Mouse (Mus musculus) hindbrain, embryonic 12.5 days (tissue): ENCODE results near the gene Tpi1. TPM values are rescaled to one million over a fixed set of nuclear protein-coding genes. Genes with fewer than 3 reads are reported as not detected.

Source experiments
- ATAC-seq: fragments of 200-750 bp; cut with Nextera tagmentation; 2 replicates; pipeline ENCODE4 v1.8.0; 2017; ENCODE audit warnings: moderate TSS enrichment; ENCODE audit not compliant: low FRiP score
- H3K27ac ChIP-seq: fragments of 300-500 bp; sonication (generic); 2 replicates; pipeline ENCODE4 v1.5.1; 2016; ENCODE audit warnings: mild to moderate bottlenecking
- H3K27me3 ChIP-seq: fragments of 300-500 bp; sonication (generic); 2 replicates; pipeline ENCODE4 v1.6.1; 2016; ENCODE audit warnings: mild to moderate bottlenecking
- H3K36me3 ChIP-seq: fragments of 300-500 bp; sonication (generic); 2 replicates; pipeline ENCODE4 v1.6.1; 2016; ENCODE audit warnings: mild to moderate bottlenecking
- H3K4me1 ChIP-seq: fragments of 300-500 bp; sonication (generic); 2 replicates; pipeline ENCODE4 v1.6.1; 2016
- H3K4me2 ChIP-seq: fragments of 300-500 bp; sonication (generic); replicated peaks from 2 replicates; pipeline ENCODE4 v1.6.1; 2016; ENCODE audit warnings: mild to moderate bottlenecking
- H3K4me3 ChIP-seq: fragments of 300-500 bp; sonication (generic); 2 replicates; pipeline ENCODE4 v1.5.1; 2016; ENCODE audit warnings: mild to moderate bottlenecking
- H3K9ac ChIP-seq: fragments of 300-500 bp; sonication (generic); 2 replicates; pipeline ENCODE4 v1.6.1; 2016; ENCODE audit warnings: mild to moderate bottlenecking, moderate library complexity
- H3K9me3 ChIP-seq: fragments of 300-500 bp; sonication (generic); replicated peaks from 2 replicates; pipeline ENCODE4 v1.6.1; 2016; ENCODE audit warnings: mild to moderate bottlenecking
- WGBS: fragments of 180-500 bp; shearing (Covaris S2); methylation state at CpG from one replicate; pipeline ENCODE4 v1.1.7; 2016; 5-methylcytosine and 5-hydroxymethylcytosine counted together
- polyA plus RNA-seq: library from polyadenylated mRNA; unstranded; fragments of >200 nt; fragmentation: Nextera tagmentation; extraction: Ambion mirVana; gene quantifications from 2 replicates; pipeline ENCODE4 v1.2.1, GENCODE M21; 2016

Tpi1 gene
- polyA plus RNA-seq, 1 experiment from 2014 or later: 483 TPM

- no peak overlapping the region for H3K4me3 ChIP-seq
- 80% methylated on average over 7 of the region's 7 CpGs for WGBS
- H3K9me3 ChIP-seq: no peaks in the 10 kb centered on the region
- H3K4me1 ChIP-seq: peaks cover 19% of the 10 kb centered on the region
- no peak overlapping the region for H3K4me2 ChIP-seq
- H3K36me3 ChIP-seq: no peaks in the 10 kb centered on the region
- ATAC-seq: no peak
- H3K9ac ChIP-seq: no peak overlapping the region
- H3K27me3 ChIP-seq: peaks cover 51% of the 10 kb centered on the region
- no peak overlapping the region for H3K27ac ChIP-seq
Observed at GRCm38 (mm10) chr6:124765951-124766350, 48.1 kb downstream of the Tpi1 start.

Other genes starting within 250 kb of the Tpi1 start
- not detected in 2 replicates for gene C1rb, start 244.0 kb downstream of the Tpi1 start, polyA plus RNA-seq
- gene C1s2, start 178.2 kb downstream of the Tpi1 start, polyA plus RNA-seq: not detected in 2 replicates
- gene Lpcat3, start 151.3 kb downstream of the Tpi1 start, polyA plus RNA-seq: 45.3 and 48.6 TPM in 2 replicates
- 131 and 138 TPM in 2 replicates for gene Emg1, start 102.1 kb downstream of the Tpi1 start, polyA plus RNA-seq
- 291 and 292 TPM in 2 replicates for gene Phb2, start 102.0 kb downstream of the Tpi1 start, polyA plus RNA-seq
- gene Ptpn6, start 75.6 kb downstream of the Tpi1 start, polyA plus RNA-seq: 5.6 TPM in 2 replicates
- gene Grcc10, start 72.9 kb downstream of the Tpi1 start, polyA plus RNA-seq: 519 and 565 TPM in 2 replicates
- not detected in 2 replicates for gene Gm45234, start 58.3 kb downstream of the Tpi1 start, polyA plus RNA-seq
- gene Atn1, start 57.8 kb downstream of the Tpi1 start, polyA plus RNA-seq: 20.3 and 20.6 TPM in 2 replicates
- 18.7 and 19.6 TPM in 2 replicates for gene Eno2, start 44.6 kb downstream of the Tpi1 start, polyA plus RNA-seq
- gene Lrrc23, start 34.6 kb downstream of the Tpi1 start, polyA plus RNA-seq: 3.9 and 5.2 TPM in 2 replicates
- gene Spsb2, start 5.6 kb downstream of the Tpi1 start, polyA plus RNA-seq: 8.7 and 9.2 TPM in 2 replicates
- gene Usp5, start 15.2 kb upstream of the Tpi1 start, polyA plus RNA-seq: 200 and 202 TPM in 2 replicates
- 111 and 120 TPM in 2 replicates for gene Cdca3, start 15.3 kb upstream of the Tpi1 start, polyA plus RNA-seq
- gene Gnb3, start 26.0 kb upstream of the Tpi1 start, polyA plus RNA-seq: 0.52 and 0.92 TPM in 2 replicates
- 34.5 and 39.6 TPM in 2 replicates for gene P3h3, start 43.5 kb upstream of the Tpi1 start, polyA plus RNA-seq
- 11.3 and 12.7 TPM in 2 replicates for gene Gpr162, start 49.7 kb upstream of the Tpi1 start, polyA plus RNA-seq
- gene Cd4, start 73.9 kb upstream of the Tpi1 start, polyA plus RNA-seq: 0.06 TPM in 1 of 2 replicates, not detected in the other
- 1.9 and 2.1 TPM in 2 replicates for gene Lag3, start 97.4 kb upstream of the Tpi1 start, polyA plus RNA-seq
- 637 and 707 TPM in 2 replicates for gene Ptms, start 105.8 kb upstream of the Tpi1 start, polyA plus RNA-seq
- gene Mlf2, start 117.1 kb upstream of the Tpi1 start, polyA plus RNA-seq: 462 and 488 TPM in 2 replicates
- 99.5 and 101 TPM in 2 replicates for gene Cops7a, start 151.2 kb upstream of the Tpi1 start, polyA plus RNA-seq
- 8.6 and 8.9 TPM in 2 replicates for gene Pianp, start 182.4 kb upstream of the Tpi1 start, polyA plus RNA-seq
- 21.6 and 22.3 TPM in 2 replicates for gene Zfp384, start 194.8 kb upstream of the Tpi1 start, polyA plus RNA-seq
- gene Ing4, start 225.5 kb upstream of the Tpi1 start, polyA plus RNA-seq: 151 and 159 TPM in 2 replicates
- 16.0 and 18.3 TPM in 2 replicates for gene Acrbp, start 235.4 kb upstream of the Tpi1 start, polyA plus RNA-seq